Comparison of ENCODE assay signal across 23 mouse cellular contexts in the genomic region with DNA sequence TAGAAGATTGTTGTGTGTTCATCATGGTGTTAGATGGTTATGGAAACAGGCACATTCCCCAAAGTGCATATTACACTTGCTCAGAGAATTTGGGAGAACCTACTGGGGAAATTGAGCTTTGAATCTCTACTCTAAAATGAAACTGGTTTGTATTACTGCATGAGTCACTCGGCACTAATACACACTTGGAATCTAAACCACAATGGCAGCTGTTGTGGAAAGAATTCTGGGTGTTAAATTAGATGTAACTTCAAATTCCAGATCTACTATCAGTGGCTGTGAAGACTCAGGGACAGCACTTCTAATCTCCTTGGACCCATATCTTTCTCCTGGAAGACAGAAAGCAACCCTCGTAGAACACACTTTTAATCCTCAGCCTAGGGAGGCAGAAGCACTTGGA. TPM values are rescaled to one million over a fixed set of nuclear protein-coding genes. Genes with fewer than 3 reads are reported as not detected.
DNase-seq lines count a peak whose midpoint lies in the region; ATAC-seq and TF ChIP-seq lines count a peak whose summit lies in the region.
"Had no signal": no experiment of that assay in that cellular context is flagged by ENCODE, and none has a peak within 500 bp of the region (broad histone marks: within the 10 kb centered on the region; RNA-seq: fewer than 3 reads in every experiment).

No protein-coding gene starts in this region.

- no peaks in the 10 kb centered on the region for H3K27me3 ChIP-seq in heart, embryonic 11.5 days (ENCODE audit: control insufficient read depth, insufficient read depth, low read length)
- H3K27me3 ChIP-seq in CH12.LX (replicated peaks), result no peaks in the 10 kb centered on the region
- H3K27me3 ChIP-seq in stomach, postnatal 0 days (ENCODE audit: control insufficient read depth, insufficient read depth, low read length), result no peaks in the 10 kb centered on the region
- no peaks in the 10 kb centered on the region for H3K27me3 ChIP-seq in heart, embryonic 10.5 days (ENCODE audit: insufficient read depth, poor library complexity, severe bottlenecking)
- H3K27me3 ChIP-seq: embryonic facial prominence, embryonic 13.5 days; hindbrain, embryonic 12.5 days; hindbrain, embryonic 15.5 days had no signal

- no peak overlapping the region for H3K4me2 ChIP-seq in heart, embryonic 11.5 days
- H3K4me2 ChIP-seq in CH12.LX (ENCODE audit: insufficient read depth, low read depth, poor library complexity, severe bottlenecking), result peak overlapping the region; percentile 36; the same call in 1 of the 2 replicates
- H3K4me2 ChIP-seq in stomach, postnatal 0 days (replicated peaks; ENCODE audit: low read depth), result no peak overlapping the region
- H3K4me2 ChIP-seq: embryonic facial prominence, embryonic 13.5 days; hindbrain, embryonic 12.5 days; hindbrain, embryonic 15.5 days had no signal

- dilution Hi-C loops in CH12.LX (cut with MboI; ENCODE audit: extremely low pct_ligation_motif_present, extremely low pct_unique_long_range_greater_than_20kb, low sequenced_read_pairs), result no loop called here

- peak; percentile 34 for DNase-seq in heart, adult 11 months
- DNase-seq in CH12.LX (ENCODE audit: extremely low read depth) (no peak), adipocyte (ENCODE audit: low spot score) (peak; percentile 3)
- DNase-seq in urinary bladder, adult 18-20 months (ENCODE audit: low spot score in 2 of 2), result no peak
- DNase-seq in stomach, postnatal 0 days (ENCODE audit: low spot score), result no peak
- DNase-seq in heart, embryonic 10.5 days (ENCODE audit: low spot score), result no peak
- DNase-seq: adrenal gland, adult 2 months; adrenal gland, postnatal 14 days; cerebellum, adult 11 months; cerebellum, adult 2 months; cerebellum, adult 9-11 months; cerebellum, postnatal 25 days; forebrain, postnatal 0 days; gastrocnemius, postnatal 25 days; kidney, adult 2 months had no signal

- H3K4me3 ChIP-seq in heart, embryonic 11.5 days (ENCODE audit: low read depth, low read length), result no peak overlapping the region
- H3K4me3 ChIP-seq in CH12.LX (replicated peaks in 1 of 3; ENCODE audit: low read depth in 2 of 3, low read length in 2 of 3, poor library complexity in 1 of 3), result no peak overlapping the region
- H3K4me3 ChIP-seq in stomach, postnatal 0 days (ENCODE audit: low read depth, low read length), result no peak overlapping the region
- H3K4me3 ChIP-seq in heart, embryonic 10.5 days, result no peak overlapping the region
- H3K4me3 ChIP-seq: embryonic facial prominence, embryonic 10.5 days; embryonic facial prominence, embryonic 13.5 days; hindbrain, embryonic 12.5 days; hindbrain, embryonic 15.5 days had no signal

- TF ChIP-seq EP300 in CH12.LX (IDR thresholded peaks at IDR 0.05; ENCODE audit: low read length), result no peak
- no peak for TF ChIP-seq EP300 in stomach, postnatal 0 days (optimal IDR thresholded peaks at IDR 0.05)

- no peak for TF ChIP-seq RAD21 in CH12.LX (IDR thresholded peaks at IDR 0.05; ENCODE audit: low read depth, low read length)

- no peaks in the 10 kb centered on the region for H3K9me3 ChIP-seq in heart, embryonic 11.5 days (replicated peaks; ENCODE audit: control insufficient read depth, low read length)
- no peaks in the 10 kb centered on the region for H3K9me3 ChIP-seq in CH12.LX (replicated peaks; ENCODE audit: low read length)
- H3K9me3 ChIP-seq in stomach, postnatal 0 days (ENCODE audit: control insufficient read depth, low read length), result no peaks in the 10 kb centered on the region
- no peaks in the 10 kb centered on the region for H3K9me3 ChIP-seq in heart, embryonic 10.5 days
- H3K9me3 ChIP-seq: embryonic facial prominence, embryonic 10.5 days; embryonic facial prominence, embryonic 13.5 days; hindbrain, embryonic 12.5 days; hindbrain, embryonic 15.5 days had no signal

- no peak for TF ChIP-seq CTCF in CH12.LX (conservative IDR thresholded peaks at IDR 0.05 in 1 of 2, IDR thresholded peaks at IDR 0.05 in 1 of 2; ENCODE audit: low read depth in 2 of 2, low read length in 2 of 2)
- TF ChIP-seq CTCF in stomach, postnatal 0 days (IDR thresholded peaks at IDR 0.05; ENCODE audit: low read depth), result no peak

- H3K27ac ChIP-seq in heart, embryonic 11.5 days (ENCODE audit: low read depth, low read length), result no peak overlapping the region
- H3K27ac ChIP-seq in CH12.LX (ENCODE audit: insufficient read depth, low read depth), result no peak overlapping the region
- H3K27ac ChIP-seq in stomach, postnatal 0 days (replicated peaks), result no peak overlapping the region
- H3K27ac ChIP-seq in heart, embryonic 10.5 days, result no peak overlapping the region
- H3K27ac ChIP-seq: embryonic facial prominence, embryonic 10.5 days; embryonic facial prominence, embryonic 13.5 days; hindbrain, embryonic 12.5 days; hindbrain, embryonic 15.5 days had no signal

- WGBS in heart, embryonic 11.5 days (ENCODE audit: insufficient replicate concordance), result 73% methylated on average over 2 of the region's 2 CpGs
- WGBS in stomach, postnatal 0 days, result 81% methylated on average over 2 of the region's 2 CpGs
- 78% methylated on average over 2 of the region's 2 CpGs for WGBS in heart, embryonic 10.5 days

- no peak overlapping the region for H3K9ac ChIP-seq in heart, embryonic 11.5 days (ENCODE audit: low read depth, low read length)
- no peak overlapping the region for H3K9ac ChIP-seq in CH12.LX (ENCODE audit: insufficient read depth, low read depth)
- H3K9ac ChIP-seq in stomach, postnatal 0 days (ENCODE audit: low read length), result no peak overlapping the region
- H3K9ac ChIP-seq: embryonic facial prominence, embryonic 13.5 days; forebrain, postnatal 0 days; hindbrain, embryonic 12.5 days; hindbrain, embryonic 15.5 days had no signal

- TF ChIP-seq POLR2A in CH12.LX (IDR thresholded peaks at IDR 0.05; ENCODE audit: low read depth, low read length), result no peak

- no peaks in the 10 kb centered on the region for H3K4me1 ChIP-seq in heart, embryonic 11.5 days (ENCODE audit: control insufficient read depth, insufficient read depth, low read length)
- H3K4me1 ChIP-seq in CH12.LX (ENCODE audit: control insufficient read depth in 1 of 2, insufficient read depth in 2 of 2), result no peaks in the 10 kb centered on the region
- H3K4me1 ChIP-seq in stomach, postnatal 0 days (replicated peaks; ENCODE audit: control insufficient read depth, insufficient read depth), result no peaks in the 10 kb centered on the region
- no peaks in the 10 kb centered on the region for H3K4me1 ChIP-seq in heart, embryonic 10.5 days
- H3K4me1 ChIP-seq: embryonic facial prominence, embryonic 10.5 days; embryonic facial prominence, embryonic 13.5 days; hindbrain, embryonic 12.5 days; hindbrain, embryonic 15.5 days had no signal

- in situ Hi-C loops in CH12.LX (cut with MboI; ENCODE audit: low pct_ligation_motif_present, low pct_unique_long_range_greater_than_20kb, low sequenced_read_pairs), result no loop called here

- no peaks in the 10 kb centered on the region for H3K36me3 ChIP-seq in heart, embryonic 11.5 days (ENCODE audit: control insufficient read depth, insufficient read depth, low read length)
- H3K36me3 ChIP-seq in CH12.LX (replicated peaks in 1 of 2; ENCODE audit: control insufficient read depth in 1 of 2, insufficient read depth in 1 of 2, low read length in 1 of 2), result no peaks in the 10 kb centered on the region
- H3K36me3 ChIP-seq in stomach, postnatal 0 days (ENCODE audit: control insufficient read depth, insufficient read depth, low read length), result no peaks in the 10 kb centered on the region
- H3K36me3 ChIP-seq in heart, embryonic 10.5 days, result peaks cover 63% of the 10 kb centered on the region
- H3K36me3 ChIP-seq: embryonic facial prominence, embryonic 10.5 days; embryonic facial prominence, embryonic 13.5 days; hindbrain, embryonic 12.5 days; hindbrain, embryonic 15.5 days had no signal

- ATAC-seq in heart, embryonic 11.5 days (replicated peaks; ENCODE audit: insufficient number of reproducible peaks, low FRiP score, low TSS enrichment), result no peak
- ATAC-seq in stomach, postnatal 0 days (ENCODE audit: low FRiP score, low TSS enrichment), result no peak
- ATAC-seq: forebrain, embryonic 14.5 days; forebrain, postnatal 0 days; intestine, postnatal 0 days; Patski had no signal

- no peaks in the 10 kb centered on the region for H3K79me2 ChIP-seq in CH12.LX (replicated peaks; ENCODE audit: control insufficient read depth, extremely low read depth, insufficient read depth, poor library complexity, severe bottlenecking)

TF ChIP-seq in CH12.LX, 34 proteins besides CTCF, POLR2A, EP300 and RAD21:
- TF ChIP-seq IRF4 (IDR thresholded peaks at IDR 0.05; ENCODE audit: low read depth, low read length) (no peak), CHD1 (IDR thresholded peaks at IDR 0.05; ENCODE audit: low read depth, low read length) (no peak)

RNA-seq across cellular contexts. Expression of a gene that starts 38.3 kb away (rescaled TPM):
- polyA plus RNA-seq in heart, embryonic 11.5 days (2014; fragmentation: Nextera tagmentation; extraction: Ambion mirVana), result 378 and 608 TPM in 2 replicates
- total RNA-seq in CH12.LX (2012; rRNA removed) (3.4 and 4.2 TPM in 2 replicates), CH12.LX (2014; rRNA removed) (0.23 and 0.26 TPM in 2 replicates)
- polyA plus RNA-seq in CH12.LX (2012; ENCODE audit: insufficient read length, low read depth), result 0.45 and 0.60 TPM in 2 replicates
- 0.70 and 0.73 TPM in 2 replicates for polyA plus RNA-seq in stomach, postnatal 0 days (2015; fragmentation: Nextera tagmentation; extraction: Ambion mirVana)
- polyA plus RNA-seq in heart, embryonic 10.5 days (2016; fragmentation: Nextera tagmentation; extraction: Ambion mirVana), result 356 and 545 TPM in 2 replicates

Comparison
In these comparisons a context has a peak if more than half of its experiments do, and no peak if none do; other contexts are left out.
1. DNase-seq: peak in heart, adult 11 months (single experiment) and adipocyte (single experiment); none in CH12.LX (single experiment), urinary bladder, adult 18-20 months (0 of 2), stomach, postnatal 0 days (single experiment) and heart, embryonic 10.5 days (single experiment).
2. RNA of a gene that starts 38.3 kb away (polyA plus RNA-seq): 378 to 608 TPM in heart, embryonic 11.5 days and 356 to 545 TPM in heart, embryonic 10.5 days; 0.70 to 0.73 TPM in stomach, postnatal 0 days and 0.45 to 0.60 TPM in CH12.LX; every median in the first group is over 100 times any median in the second.